Comparison of ENCODE assay signal across 14 mouse cellular contexts in the genomic region with DNA sequence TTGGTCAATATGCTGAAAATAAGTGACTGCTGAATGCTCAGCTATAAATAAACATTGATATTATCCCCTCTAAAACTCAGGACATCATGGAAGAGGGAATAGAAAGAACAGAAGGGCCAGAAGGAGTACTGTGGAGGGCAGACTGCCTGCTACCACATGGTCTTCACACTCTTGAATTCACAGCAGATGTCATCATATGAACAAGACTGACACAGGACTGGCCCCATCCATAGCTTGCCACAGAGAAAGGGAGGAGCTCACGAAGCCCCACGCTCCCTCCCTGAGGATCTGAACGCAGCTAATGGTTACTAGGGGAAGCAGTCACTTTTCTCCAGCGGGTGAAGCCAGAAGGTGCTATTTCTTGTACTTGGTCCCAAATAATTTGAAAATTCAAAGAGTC.
"Had no signal": no experiment of that assay in that cellular context is flagged by ENCODE, and none has a peak within 500 bp of the region (broad histone marks: within the 10 kb centered on the region; RNA-seq: fewer than 3 reads in every experiment).

No protein-coding gene starts in this region.

- H3K4me3 ChIP-seq: limb, embryonic 15.5 days; liver, embryonic 12.5 days; midbrain, embryonic 12.5 days; neural tube, embryonic 13.5 days had no signal

- DNase-seq: kidney, postnatal 10 days; layer of hippocampus, postnatal 36 days; lung, embryonic 14.5 days; lung, postnatal 10 days; lung, postnatal 4 days; retina, postnatal 1 day; right cerebral cortex, postnatal 4 days; spleen, adult 18-20 months; thymus, adult 18-20 months; thymus, postnatal 14 days had no signal

- H3K27me3 ChIP-seq: limb, embryonic 15.5 days; liver, embryonic 12.5 days; midbrain, embryonic 12.5 days; neural tube, embryonic 13.5 days had no signal

- H3K4me2 ChIP-seq: limb, embryonic 15.5 days; liver, embryonic 12.5 days; lung, embryonic 14.5 days; midbrain, embryonic 12.5 days; neural tube, embryonic 13.5 days had no signal

- H3K36me3 ChIP-seq: limb, embryonic 15.5 days; liver, embryonic 12.5 days; midbrain, embryonic 12.5 days; neural tube, embryonic 13.5 days had no signal

- H3K9ac ChIP-seq: limb, embryonic 15.5 days; liver, embryonic 12.5 days; lung, embryonic 14.5 days; midbrain, embryonic 12.5 days; neural tube, embryonic 13.5 days had no signal

- H3K9me3 ChIP-seq: limb, embryonic 15.5 days; liver, embryonic 12.5 days; midbrain, embryonic 12.5 days; neural tube, embryonic 13.5 days had no signal

- ATAC-seq: liver, embryonic 12.5 days had no signal

- H3K4me1 ChIP-seq: limb, embryonic 15.5 days; midbrain, embryonic 12.5 days had no signal

- H3K27ac ChIP-seq: limb, embryonic 15.5 days; liver, embryonic 12.5 days; midbrain, embryonic 12.5 days; neural tube, embryonic 13.5 days had no signal
